Comparison of ENCODE assay signal across 11 mouse cellular contexts in genomic region chr4:48546568-48547496, GRCm38 (mm10). TPM values are rescaled to one million over a fixed set of nuclear protein-coding genes. Genes with fewer than 3 reads are reported as not detected.
A peak's percentile ranks its signal among the peaks of the same experiment; 100 is the strongest.
DNase-seq lines count a peak whose midpoint lies in the region; ATAC-seq and TF ChIP-seq lines count a peak whose summit lies in the region.
"Had no signal": no experiment of that assay in that cellular context is flagged by ENCODE, and none has a peak within 500 bp of the region (broad histone marks: within the 10 kb centered on the region; RNA-seq: fewer than 3 reads in every experiment).

No protein-coding gene starts in this region.

- H3K4me1 ChIP-seq in kidney, embryonic 16.5 days (ENCODE audit: insufficient read depth, low read length): peaks cover 38% of the 10 kb centered on the region
- H3K4me1 ChIP-seq in kidney, embryonic 14.5 days (ENCODE audit: control insufficient read depth, insufficient read depth, low read length): peaks cover 26% of the 10 kb centered on the region
- H3K4me1 ChIP-seq in forebrain, embryonic 12.5 days: peaks cover 79% of the 10 kb centered on the region
- peaks cover 25% of the 10 kb centered on the region for H3K4me1 ChIP-seq in limb, embryonic 11.5 days (ENCODE audit: control insufficient read depth, insufficient read depth, low read length)
- H3K4me1 ChIP-seq in neural tube, embryonic 14.5 days (ENCODE audit: control insufficient read depth, insufficient read depth, low read length): peaks cover 47% of the 10 kb centered on the region
- peaks cover 16% of the 10 kb centered on the region for H3K4me1 ChIP-seq in cerebellum, adult 2 months (ENCODE audit: control insufficient read depth, insufficient read depth, low read length)

- no peaks in the 10 kb centered on the region for H3K36me3 ChIP-seq in kidney, embryonic 16.5 days (ENCODE audit: insufficient read depth, low read length)
- no peaks in the 10 kb centered on the region; the same call in 1 of the 2 replicates for H3K36me3 ChIP-seq in kidney, embryonic 14.5 days (ENCODE audit: control insufficient read depth, insufficient read depth, low read length)
- H3K36me3 ChIP-seq in forebrain, embryonic 12.5 days (replicated peaks): peaks cover 3% of the 10 kb centered on the region; the same call in 1 of the 2 replicates
- H3K36me3 ChIP-seq in limb, embryonic 11.5 days (ENCODE audit: control insufficient read depth, insufficient read depth, low read length): no peaks in the 10 kb centered on the region
- no peaks in the 10 kb centered on the region for H3K36me3 ChIP-seq in neural tube, embryonic 14.5 days (ENCODE audit: control insufficient read depth, insufficient read depth, low read length)

- no peaks in the 10 kb centered on the region for H3K9me3 ChIP-seq in kidney, embryonic 16.5 days (ENCODE audit: low read length)
- no peaks in the 10 kb centered on the region for H3K9me3 ChIP-seq in kidney, embryonic 14.5 days (ENCODE audit: control insufficient read depth, low read length)
- no peaks in the 10 kb centered on the region for H3K9me3 ChIP-seq in forebrain, embryonic 12.5 days
- H3K9me3 ChIP-seq in limb, embryonic 11.5 days (ENCODE audit: control insufficient read depth, low read length): no peaks in the 10 kb centered on the region; the same call in 1 of the 2 replicates
- H3K9me3 ChIP-seq in neural tube, embryonic 14.5 days (ENCODE audit: control insufficient read depth, low read length): no peaks in the 10 kb centered on the region

- WGBS in kidney, embryonic 16.5 days: 71% methylated on average over 9 of the region's 9 CpGs
- WGBS in kidney, embryonic 14.5 days: 63% methylated on average over 9 of the region's 9 CpGs
- 12% methylated on average over 9 of the region's 9 CpGs for WGBS in forebrain, embryonic 12.5 days
- 68% methylated on average over 9 of the region's 9 CpGs for WGBS in limb, embryonic 11.5 days
- WGBS in neural tube, embryonic 14.5 days: 17% methylated on average over 9 of the region's 9 CpGs
- WGBS in cerebellum, adult 2 months: 72% methylated on average over 9 of the region's 9 CpGs

- no peaks in the 10 kb centered on the region for H3K27me3 ChIP-seq in kidney, embryonic 16.5 days (ENCODE audit: insufficient read depth, low read length)
- no peaks in the 10 kb centered on the region for H3K27me3 ChIP-seq in kidney, embryonic 14.5 days (ENCODE audit: control insufficient read depth, insufficient read depth, low read length)
- H3K27me3 ChIP-seq in forebrain, embryonic 12.5 days: no peaks in the 10 kb centered on the region
- H3K27me3 ChIP-seq in limb, embryonic 11.5 days (ENCODE audit: control insufficient read depth, insufficient read depth, low read length): no peaks in the 10 kb centered on the region; the same call in 1 of the 2 replicates
- H3K27me3 ChIP-seq in neural tube, embryonic 14.5 days (ENCODE audit: control insufficient read depth, insufficient read depth, low read length): no peaks in the 10 kb centered on the region
- H3K27me3 ChIP-seq in cerebellum, adult 2 months (ENCODE audit: control insufficient read depth, insufficient read depth, low read length): no peaks in the 10 kb centered on the region

- no peak overlapping the region for H3K4me3 ChIP-seq in kidney, embryonic 16.5 days (ENCODE audit: low read length)
- no peak overlapping the region for H3K4me3 ChIP-seq in kidney, embryonic 14.5 days (ENCODE audit: low read length)
- 0 out of 2 replicates have a peak overlapping the region, but pooled peaks have one; percentile 10 for H3K4me3 ChIP-seq in forebrain, embryonic 12.5 days (replicated peaks)
- no peak overlapping the region for H3K4me3 ChIP-seq in limb, embryonic 11.5 days (ENCODE audit: low read depth, low read length)
- no peak overlapping the region for H3K4me3 ChIP-seq in neural tube, embryonic 14.5 days (ENCODE audit: low read depth, low read length)
- no peak overlapping the region for H3K4me3 ChIP-seq in cerebellum, adult 2 months (replicated peaks; ENCODE audit: insufficient read depth, low read depth, low read length)

- H3K4me2 ChIP-seq in kidney, embryonic 16.5 days (replicated peaks; ENCODE audit: low read depth, low read length): no peak overlapping the region
- no peak overlapping the region for H3K4me2 ChIP-seq in kidney, embryonic 14.5 days (replicated peaks; ENCODE audit: low read depth, low read length)
- H3K4me2 ChIP-seq in forebrain, embryonic 12.5 days: peak overlapping the region; percentile 31
- H3K4me2 ChIP-seq in limb, embryonic 11.5 days (ENCODE audit: low read depth, severe bottlenecking): no peak overlapping the region
- no peak overlapping the region for H3K4me2 ChIP-seq in neural tube, embryonic 14.5 days (ENCODE audit: low read depth, low read length)

- no peak for DNase-seq in limb, embryonic 11.5 days (ENCODE audit: low spot score)
- no peak for DNase-seq in cerebellum, adult 2 months
- DNase-seq: adrenal gland, postnatal 14 days; cerebellum, adult 18-20 months had no signal

- no peak for TF ChIP-seq POLR2A in cerebellum, adult 2 months (IDR thresholded peaks at IDR 0.05; ENCODE audit: borderline replicate concordance, insufficient read depth, low read length)

- no peak overlapping the region for H3K9ac ChIP-seq in kidney, embryonic 16.5 days (replicated peaks; ENCODE audit: low read length)
- H3K9ac ChIP-seq in kidney, embryonic 14.5 days (ENCODE audit: low read depth, low read length): no peak overlapping the region
- peak overlapping the region; percentile 51 for H3K9ac ChIP-seq in forebrain, embryonic 12.5 days
- H3K9ac ChIP-seq in limb, embryonic 11.5 days (ENCODE audit: low read length): peak overlapping the region; percentile 13; the same call in 1 of the 2 replicates
- 0 out of 2 replicates have a peak overlapping the region, but pooled peaks have one; percentile 12 for H3K9ac ChIP-seq in neural tube, embryonic 14.5 days (replicated peaks; ENCODE audit: low read depth, low read length)
- H3K9ac ChIP-seq: liver, embryonic 14.5 days had no signal

- H3K27ac ChIP-seq in kidney, embryonic 16.5 days (ENCODE audit: low read length): no peak overlapping the region
- no peak overlapping the region for H3K27ac ChIP-seq in kidney, embryonic 14.5 days (ENCODE audit: low read depth, low read length)
- H3K27ac ChIP-seq in forebrain, embryonic 12.5 days: peak overlapping the region; percentile 87
- H3K27ac ChIP-seq in limb, embryonic 11.5 days (replicated peaks; ENCODE audit: low read depth, low read length): no peak overlapping the region
- H3K27ac ChIP-seq in neural tube, embryonic 14.5 days (ENCODE audit: low read depth, low read length): peak overlapping the region; percentile 41; the same call in 1 of the 2 replicates
- no peak overlapping the region for H3K27ac ChIP-seq in cerebellum, adult 2 months (ENCODE audit: insufficient read depth, low read length)
- H3K27ac ChIP-seq: liver, embryonic 14.5 days had no signal

- peak; percentile 60; the same call in 1 of the 2 replicates for ATAC-seq in kidney, embryonic 16.5 days (ENCODE audit: low FRiP score, low TSS enrichment)
- no peak for ATAC-seq in kidney, embryonic 14.5 days (ENCODE audit: low FRiP score, low TSS enrichment)
- peak; percentile 81 for ATAC-seq in forebrain, embryonic 12.5 days (ENCODE audit: low FRiP score)
- ATAC-seq in limb, embryonic 11.5 days (ENCODE audit: insufficient number of reproducible peaks, low FRiP score, low TSS enrichment, low read depth): no peak
- ATAC-seq in neural tube, embryonic 14.5 days (ENCODE audit: low read depth): peak; percentile 47
- no peak for ATAC-seq in granulocyte monocyte progenitor cell, adult 5-6 weeks (replicated peaks; ENCODE audit: poor library complexity, severe bottlenecking)
- no peak for ATAC-seq in CD4-positive, CD25-positive, alpha-beta regulatory T cell, adult 4 months

- TF ChIP-seq CTCF in cerebellum, adult 2 months (IDR thresholded peaks at IDR 0.05; ENCODE audit: borderline replicate concordance, insufficient read depth, low read depth, low read length): no peak

RNA-seq across cellular contexts. Expression of gene Msantd3, which starts 7.1 kb away (rescaled TPM):
- 28.8 and 29.5 TPM in 2 replicates for polyA plus RNA-seq in kidney, embryonic 16.5 days (2015; fragmentation: Nextera tagmentation; extraction: Ambion mirVana)
- polyA plus RNA-seq in kidney, embryonic 14.5 days (2014; fragmentation: Nextera tagmentation; extraction: Ambion mirVana): 32.1 and 38.6 TPM in 2 replicates
- polyA plus RNA-seq in forebrain, embryonic 12.5 days (2016; fragmentation: Nextera tagmentation; extraction: Ambion mirVana): 58.2 and 62.0 TPM in 2 replicates
- 39.5 and 43.3 TPM in 2 replicates for polyA plus RNA-seq in limb, embryonic 11.5 days (2014; fragmentation: Nextera tagmentation; extraction: Ambion mirVana)
- 23.8 and 27.0 TPM in 2 replicates for polyA plus RNA-seq in neural tube, embryonic 14.5 days (2014; fragmentation: Nextera tagmentation; extraction: Ambion mirVana)
- 31.8 and 77.2 TPM in 2 replicates for total RNA-seq in granulocyte monocyte progenitor cell, adult 5-6 weeks (2014; fragmentation: Nextera tagmentation)
- total RNA-seq in granulocyte monocyte progenitor cell, adult 5-6 weeks (2017): 62.6 and 71.2 TPM in 2 replicates
- 16.3 and 17.7 TPM in 2 replicates for polyA plus RNA-seq in cerebellum, adult 2 months (2012; rRNA removed)
- not detected for polyA plus RNA-seq in CD4-positive, CD25-positive, alpha-beta regulatory T cell, adult 4 months (2017; shearing (Covaris generic))

RNA-seq across cellular contexts. Expression of gene Tmeff1, which starts 38.1 kb away (rescaled TPM):
- 10.4 and 19.8 TPM in 2 replicates for polyA plus RNA-seq in kidney, embryonic 16.5 days (2015; fragmentation: Nextera tagmentation; extraction: Ambion mirVana)
- polyA plus RNA-seq in kidney, embryonic 14.5 days (2014; fragmentation: Nextera tagmentation; extraction: Ambion mirVana): 69.0 and 93.4 TPM in 2 replicates
- 165 and 166 TPM in 2 replicates for polyA plus RNA-seq in forebrain, embryonic 12.5 days (2016; fragmentation: Nextera tagmentation; extraction: Ambion mirVana)
- 128 TPM in 2 replicates for polyA plus RNA-seq in limb, embryonic 11.5 days (2014; fragmentation: Nextera tagmentation; extraction: Ambion mirVana)
- polyA plus RNA-seq in neural tube, embryonic 14.5 days (2014; fragmentation: Nextera tagmentation; extraction: Ambion mirVana): 312 and 361 TPM in 2 replicates
- not detected in 2 replicates for total RNA-seq in granulocyte monocyte progenitor cell, adult 5-6 weeks (2014; fragmentation: Nextera tagmentation)
- 1.3 and 1.9 TPM in 2 replicates for total RNA-seq in granulocyte monocyte progenitor cell, adult 5-6 weeks (2017)
- 60.1 and 74.5 TPM in 2 replicates for polyA plus RNA-seq in cerebellum, adult 2 months (2012; rRNA removed)
- under 1 TPM in 1 of 2 experiments, not detected in 1; 0.34 TPM for polyA plus RNA-seq in CD4-positive, CD25-positive, alpha-beta regulatory T cell, adult 4 months (2017; shearing (Covaris generic))

Comparison
In these comparisons a context has a peak if more than half of its experiments do, and no peak if none do; other contexts are left out.
1. ATAC-seq: peak in kidney, embryonic 16.5 days (single experiment), forebrain, embryonic 12.5 days (single experiment) and neural tube, embryonic 14.5 days (single experiment); none in kidney, embryonic 14.5 days (single experiment), limb, embryonic 11.5 days (single experiment), granulocyte monocyte progenitor cell, adult 5-6 weeks (single experiment) and CD4-positive, CD25-positive, alpha-beta regulatory T cell, adult 4 months (single experiment).
2. H3K27ac ChIP-seq: peak in forebrain, embryonic 12.5 days (single experiment) and neural tube, embryonic 14.5 days (single experiment); none in kidney, embryonic 16.5 days (single experiment), kidney, embryonic 14.5 days (single experiment), limb, embryonic 11.5 days (single experiment) and cerebellum, adult 2 months (single experiment).
3. H3K9ac ChIP-seq: peak in forebrain, embryonic 12.5 days (single experiment), limb, embryonic 11.5 days (single experiment) and neural tube, embryonic 14.5 days (single experiment); none in kidney, embryonic 16.5 days (single experiment) and kidney, embryonic 14.5 days (single experiment).
4. RNA of gene Msantd3, which starts 7.1 kb away (polyA plus RNA-seq): 58.2 to 62.0 TPM in forebrain, embryonic 12.5 days, 39.5 to 43.3 TPM in limb, embryonic 11.5 days, 32.1 to 38.6 TPM in kidney, embryonic 14.5 days, 28.8 to 29.5 TPM in kidney, embryonic 16.5 days, 23.8 to 27.0 TPM in neural tube, embryonic 14.5 days and 16.3 to 17.7 TPM in cerebellum, adult 2 months; not detected in CD4-positive, CD25-positive, alpha-beta regulatory T cell, adult 4 months; every median in the first group is over 10 times any median in the second.